Mouse (Mus musculus) forelimb bud, embryonic 11.5 days (tissue): ENCODE results near the gene Kif19a.
A peak's percentile ranks its signal among the peaks of the same experiment; 100 is the strongest.

ENCODE experiments used
- DNase-seq: peaks from one replicate; pipeline ENCODE4 v3.0.0-alpha.2; 2012; ENCODE audit warnings: low read depth, low spot score

Gene Kif19a

DNA sequence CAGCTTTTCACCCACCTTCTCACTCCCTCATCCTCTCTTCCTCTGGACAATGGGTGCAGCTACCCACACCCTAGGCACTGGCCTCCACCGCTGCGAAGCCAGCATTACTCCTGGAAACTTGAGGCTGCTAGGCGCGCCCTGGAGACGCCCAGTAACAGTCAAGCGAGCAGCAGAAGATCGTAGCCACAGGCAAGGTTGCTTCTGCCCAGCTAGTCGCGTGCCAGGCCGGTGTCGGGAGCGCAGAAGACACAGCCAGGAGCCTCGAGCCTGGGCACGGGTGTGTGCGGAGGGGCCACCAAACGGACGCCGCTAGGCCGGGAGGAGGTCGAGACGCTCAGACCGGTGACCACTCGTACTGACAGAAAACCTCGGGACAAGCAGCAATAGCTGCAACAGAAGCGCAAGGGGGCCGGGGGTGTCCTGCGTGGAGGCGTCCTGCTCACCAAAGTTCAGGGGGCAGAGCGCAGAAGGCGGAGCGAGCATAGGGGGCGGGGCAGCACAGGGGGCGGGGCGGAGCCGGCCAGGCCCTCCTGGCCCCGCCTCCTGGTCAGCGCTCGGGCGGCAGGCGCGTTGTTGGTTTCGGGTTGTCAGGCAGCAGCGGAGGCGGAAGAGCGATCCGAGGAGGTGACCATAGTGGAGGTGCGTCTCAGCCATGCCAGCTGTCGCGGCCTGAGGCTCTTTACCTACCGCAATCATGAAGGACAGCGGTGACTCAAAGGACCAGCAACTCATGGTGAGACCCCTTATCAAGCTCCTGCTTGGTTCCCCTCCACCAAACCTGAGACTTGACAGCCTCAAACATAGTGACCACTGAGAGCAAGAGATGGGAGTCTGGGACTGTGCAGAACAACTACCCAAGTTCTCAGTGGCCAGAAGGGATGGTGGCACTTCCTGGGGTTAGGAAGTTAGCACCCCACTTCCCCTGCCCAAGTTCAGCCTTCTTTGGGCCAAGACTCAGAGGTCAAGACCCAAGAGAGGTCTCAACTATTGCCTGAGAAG is at the start of gene Kif19a:
TSS of gene Kif19a (plus strand) at position 569 of the 999 bp plus-strand sequence.
- DNase-seq, result peak; percentile 54

DNA sequence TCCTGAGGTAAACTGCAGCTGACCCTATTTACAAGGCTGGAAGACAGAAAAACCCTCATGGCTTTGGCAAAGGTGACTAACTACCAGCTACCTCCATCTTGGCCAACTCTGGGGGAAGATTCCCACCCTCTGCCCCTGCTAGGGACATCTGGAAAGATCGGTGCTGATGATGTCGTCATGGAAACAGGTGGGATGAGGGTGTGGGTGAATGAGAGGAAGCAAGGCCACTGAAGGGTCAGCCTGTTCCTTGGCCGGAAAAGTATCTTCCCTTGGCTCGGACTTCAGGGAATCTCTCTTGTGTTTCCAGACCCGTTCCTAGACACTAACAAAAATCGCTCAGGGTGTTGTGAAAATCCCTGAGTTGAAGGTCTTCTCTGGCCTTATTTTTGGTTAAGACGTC is 49.7 kb upstream of the Kif19a start:
- DNase-seq, result no peak

DNA sequence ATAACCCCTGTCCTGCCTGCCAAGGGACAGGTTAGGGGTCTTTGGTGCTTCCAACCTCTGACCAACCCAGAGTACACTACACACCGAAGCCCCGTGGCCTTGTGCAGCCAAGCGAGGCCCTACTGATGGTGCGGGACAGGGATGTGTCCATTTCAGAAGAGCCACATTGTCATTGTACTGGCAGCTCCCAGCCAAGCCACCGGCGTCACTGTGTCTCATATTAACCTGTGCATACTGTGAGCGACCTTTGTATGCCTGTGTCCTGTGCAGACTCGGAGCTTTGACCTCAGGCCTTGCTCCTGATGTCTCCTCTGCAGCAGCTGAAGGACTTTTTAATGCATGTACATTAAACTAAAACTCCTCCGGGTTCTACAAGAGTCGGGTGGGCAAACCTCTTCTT is 44.7 kb upstream of the Kif19a start:
- no peak for DNase-seq

DNA sequence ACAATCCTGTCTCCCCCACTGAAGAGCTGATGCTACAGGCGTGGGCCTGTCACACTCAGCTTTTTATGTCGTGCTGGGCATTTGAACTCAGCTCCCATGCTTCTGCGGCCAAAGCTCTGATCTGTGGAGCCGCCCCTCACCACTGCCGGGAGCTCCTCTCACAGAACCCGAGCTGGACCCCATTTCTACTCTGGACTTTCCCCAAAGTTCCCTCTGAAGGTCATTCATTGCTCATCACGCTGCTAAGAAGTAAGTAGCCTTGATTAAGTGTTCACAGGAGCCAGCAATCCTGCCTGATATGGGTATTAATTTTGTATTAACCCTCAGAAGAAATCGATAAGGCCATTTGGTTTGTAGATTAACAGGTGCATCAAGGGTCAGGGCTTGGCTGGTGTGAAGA is 42.8 kb upstream of the Kif19a start:
- no peak for DNase-seq

DNA sequence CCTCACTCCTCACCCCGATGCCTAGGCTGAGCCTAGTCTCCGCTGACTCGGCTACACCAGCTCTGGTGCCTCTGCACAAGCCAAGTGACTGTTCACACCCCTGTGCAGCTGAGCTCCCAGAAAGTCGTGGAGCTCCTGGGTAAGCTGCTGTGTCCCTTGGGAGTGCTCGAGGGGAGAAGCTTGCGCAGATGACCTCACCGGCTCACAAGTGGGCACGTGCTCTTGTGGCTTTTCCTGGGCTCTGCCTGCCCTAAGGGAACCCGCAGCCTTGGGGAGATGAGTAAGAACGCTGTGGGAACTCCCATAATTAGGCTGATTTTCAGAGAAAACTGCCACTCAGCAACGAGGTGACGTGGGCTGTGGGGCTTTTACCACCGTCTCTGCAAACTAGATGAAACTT is 42.2 kb upstream of the Kif19a start:
- no peak for DNase-seq

DNA sequence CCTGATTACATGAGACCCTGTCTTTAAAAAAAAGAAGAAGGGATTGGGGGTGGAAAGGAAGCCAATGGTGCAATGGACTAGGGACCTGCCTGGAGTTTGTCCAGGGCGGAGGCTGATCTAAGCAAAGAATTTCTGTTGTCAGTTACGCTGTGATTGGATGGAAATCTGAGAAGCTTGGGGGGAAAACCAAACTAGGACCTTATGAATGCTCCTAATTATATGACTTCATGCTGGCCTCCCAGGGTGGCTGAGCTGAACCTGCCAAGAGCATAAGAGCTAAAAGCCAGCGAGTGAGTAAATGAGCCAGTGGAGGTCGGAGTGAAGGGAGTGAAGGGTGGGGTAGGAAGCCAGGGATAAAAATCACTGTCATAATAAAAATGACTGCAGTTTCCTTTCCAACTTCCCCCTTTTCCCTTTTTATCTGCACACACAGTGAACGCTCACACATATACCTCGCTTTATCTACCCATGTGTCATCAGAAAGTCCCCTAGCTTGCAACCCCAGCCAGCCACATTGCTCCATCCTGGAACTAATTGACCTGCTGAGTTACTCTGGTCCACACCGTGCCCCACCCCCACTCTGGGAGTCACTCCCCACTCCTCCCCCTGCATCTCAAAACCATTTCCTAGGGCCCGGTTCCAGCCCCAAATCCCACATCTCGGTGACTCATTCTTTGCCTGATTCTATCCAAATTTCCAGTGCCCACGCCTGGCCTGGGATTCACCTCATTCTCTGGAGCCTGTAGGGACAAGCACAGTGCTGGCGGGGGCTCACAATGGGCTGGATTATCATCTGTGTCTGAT is 40.2 kb upstream of the Kif19a start:
- peak; percentile 47 for DNase-seq

DNA sequence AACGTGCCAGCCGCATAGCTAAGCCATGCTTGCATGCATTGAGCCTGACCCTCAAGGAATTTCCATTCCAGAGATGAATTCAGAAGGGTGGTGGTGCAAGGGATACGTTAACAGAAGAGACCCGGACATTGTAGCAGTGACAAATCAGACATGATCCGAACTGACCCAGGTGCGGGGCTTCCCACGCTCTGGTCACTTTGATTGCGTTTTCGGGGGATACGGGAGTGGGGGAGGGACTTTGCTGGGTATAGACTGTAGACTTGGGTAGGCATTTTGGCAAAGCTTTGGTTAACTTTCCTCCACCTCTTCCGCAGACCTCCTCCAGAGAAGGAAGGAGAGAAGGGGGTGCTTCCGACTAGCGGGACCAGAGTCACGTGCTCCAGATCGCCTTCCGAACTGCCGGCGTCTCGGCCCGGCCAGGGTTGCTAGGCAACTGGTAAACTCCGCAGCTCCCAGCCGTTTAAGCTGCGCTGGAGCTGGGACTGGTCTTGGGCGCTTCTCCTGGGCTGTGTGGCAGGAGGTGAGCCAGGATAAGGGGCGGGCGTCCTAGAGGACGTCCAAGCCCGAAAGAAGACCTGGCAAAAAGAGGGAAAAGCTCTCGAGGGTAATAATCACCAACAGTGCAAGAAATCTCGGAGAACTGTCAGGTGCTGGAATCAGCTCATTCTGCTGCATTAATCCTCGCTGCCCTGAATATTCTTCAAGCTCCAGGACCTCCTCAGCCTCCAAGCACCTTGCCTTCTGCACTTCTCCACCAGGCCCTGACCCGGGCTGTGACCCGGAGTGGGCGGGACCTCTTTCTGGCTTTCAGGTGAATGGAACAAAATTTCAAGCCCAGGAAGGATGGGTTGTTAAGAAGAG is 38.0 kb upstream of the Kif19a start, which contains the start of gene Dnaic2:
TSS of gene Dnaic2 (plus strand) at position 444 of the 861 bp plus-strand sequence.
- peak; percentile 75 for DNase-seq

DNA sequence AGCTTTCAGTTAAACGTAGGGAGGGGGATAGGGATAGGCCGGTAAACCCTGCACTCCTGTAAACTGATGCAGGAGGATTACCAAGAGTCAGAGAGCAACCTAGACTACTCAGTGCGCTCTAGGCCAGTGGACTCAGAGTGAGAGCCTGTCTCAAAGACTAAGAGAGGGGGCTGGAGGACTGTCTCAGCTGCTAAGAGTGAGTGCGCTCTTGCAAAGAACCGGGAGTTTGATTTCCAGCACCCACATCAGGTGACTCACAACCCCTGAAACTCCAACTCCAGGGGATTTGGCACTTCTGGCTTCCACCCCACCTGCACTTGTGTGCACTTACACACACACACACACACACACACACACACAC is 37.4 kb upstream of the Kif19a start:
- DNase-seq, result no peak

DNA sequence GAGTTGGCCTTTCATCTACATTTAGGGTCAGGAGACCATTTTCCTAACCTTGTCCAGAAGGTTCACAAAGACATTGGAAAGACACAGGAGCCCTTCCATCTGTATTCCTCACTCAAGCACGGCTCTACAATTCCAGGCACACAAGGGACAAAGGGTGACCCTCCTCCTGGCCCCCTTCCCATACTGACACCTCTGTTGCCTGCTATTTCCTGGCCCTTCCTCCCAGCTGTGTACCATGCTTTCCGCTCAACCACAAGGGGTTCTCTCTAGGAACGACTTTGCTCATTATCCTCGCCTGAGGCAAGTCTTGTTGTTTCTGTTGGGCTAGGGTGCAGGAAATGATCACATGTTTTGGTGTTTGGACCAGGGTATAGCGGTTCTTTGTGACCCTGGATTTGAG is 36.9 kb upstream of the Kif19a start:
- DNase-seq, result no peak

DNA sequence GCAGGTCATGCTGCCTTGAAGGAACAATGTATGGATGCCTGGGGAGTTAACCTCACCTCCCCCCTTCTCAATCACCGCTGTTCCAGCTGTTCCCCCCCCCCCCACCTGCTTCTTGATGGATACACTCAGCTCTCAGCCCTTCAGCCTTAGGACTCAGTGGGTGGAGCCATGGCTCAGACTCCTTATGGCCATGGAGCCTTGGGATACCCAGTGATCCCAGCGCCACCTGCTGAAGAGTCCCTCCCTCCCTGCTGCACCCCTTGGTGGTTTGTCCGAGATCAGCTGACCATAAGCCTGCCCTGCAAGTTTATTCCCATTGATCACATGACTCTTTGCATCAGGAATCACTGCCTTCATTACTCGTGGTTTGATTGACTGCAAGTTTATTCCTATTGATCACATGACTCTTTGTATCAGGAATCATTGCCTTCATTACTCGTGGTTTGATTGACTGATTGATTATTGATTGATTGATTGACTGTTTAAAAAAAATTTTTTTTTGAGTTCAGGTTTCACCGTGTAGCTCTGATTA is 35.3 kb upstream of the Kif19a start:
- DNase-seq, result no peak

DNA sequence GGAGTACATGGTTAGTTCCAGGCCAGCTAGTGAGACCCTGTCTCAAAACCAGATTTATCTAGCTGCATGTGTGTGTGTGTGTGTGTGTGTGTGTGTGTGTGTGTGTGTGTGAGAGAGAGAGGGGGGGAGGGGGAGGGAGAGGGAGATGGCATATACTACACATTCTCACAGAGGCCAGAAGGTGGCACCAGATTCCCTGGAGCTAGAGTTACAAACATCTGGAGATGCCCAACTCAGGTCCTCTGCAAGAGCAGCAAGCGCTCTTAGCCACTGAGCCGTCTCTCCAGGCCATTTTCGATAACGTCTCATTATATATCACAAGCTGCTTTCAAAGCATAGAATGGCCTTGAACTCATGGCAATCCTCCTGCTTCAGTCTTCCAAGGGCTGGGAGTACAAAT is 33.5 kb upstream of the Kif19a start:
- peak; percentile 54 for DNase-seq

DNA sequence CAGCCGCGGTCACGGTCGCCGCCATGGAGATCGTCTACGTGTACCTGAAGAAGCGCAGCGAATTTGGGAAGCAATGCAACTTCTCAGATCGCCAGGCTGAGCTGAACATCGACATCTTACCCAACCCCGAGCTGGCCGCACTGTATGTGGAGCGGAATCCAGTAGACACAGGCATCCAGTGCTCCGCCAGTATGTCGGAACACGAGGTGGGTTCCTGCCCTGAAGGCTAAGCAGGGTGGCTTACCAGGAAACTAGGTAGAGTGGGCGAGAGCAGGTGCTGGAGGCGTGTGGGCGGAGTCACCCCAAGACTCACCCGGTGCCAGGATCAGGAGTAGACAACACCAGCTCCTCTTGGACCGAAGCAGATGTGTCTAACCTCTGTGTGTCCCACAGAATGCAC is 32.3 kb upstream of the Kif19a start:
- DNase-seq, result no peak

DNA sequence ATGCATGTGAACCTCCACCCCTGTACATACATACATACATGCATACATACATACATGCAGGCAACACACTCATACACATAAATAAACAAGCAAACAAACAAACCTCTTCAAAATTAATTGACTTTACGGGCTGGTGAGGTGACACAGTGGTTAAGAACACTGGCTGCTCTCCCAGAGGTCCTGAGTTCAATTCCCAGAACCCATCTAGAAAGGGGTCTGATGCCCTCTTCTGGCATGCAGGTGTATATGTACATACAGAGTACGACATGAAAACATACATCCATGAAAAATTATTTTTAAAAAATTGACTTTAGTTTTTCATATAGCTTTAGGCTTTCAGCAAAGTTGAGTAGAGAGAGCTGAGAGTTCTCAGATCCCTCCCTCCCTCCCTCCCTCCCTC is 29.1 kb upstream of the Kif19a start:
- DNase-seq, result no peak

DNA sequence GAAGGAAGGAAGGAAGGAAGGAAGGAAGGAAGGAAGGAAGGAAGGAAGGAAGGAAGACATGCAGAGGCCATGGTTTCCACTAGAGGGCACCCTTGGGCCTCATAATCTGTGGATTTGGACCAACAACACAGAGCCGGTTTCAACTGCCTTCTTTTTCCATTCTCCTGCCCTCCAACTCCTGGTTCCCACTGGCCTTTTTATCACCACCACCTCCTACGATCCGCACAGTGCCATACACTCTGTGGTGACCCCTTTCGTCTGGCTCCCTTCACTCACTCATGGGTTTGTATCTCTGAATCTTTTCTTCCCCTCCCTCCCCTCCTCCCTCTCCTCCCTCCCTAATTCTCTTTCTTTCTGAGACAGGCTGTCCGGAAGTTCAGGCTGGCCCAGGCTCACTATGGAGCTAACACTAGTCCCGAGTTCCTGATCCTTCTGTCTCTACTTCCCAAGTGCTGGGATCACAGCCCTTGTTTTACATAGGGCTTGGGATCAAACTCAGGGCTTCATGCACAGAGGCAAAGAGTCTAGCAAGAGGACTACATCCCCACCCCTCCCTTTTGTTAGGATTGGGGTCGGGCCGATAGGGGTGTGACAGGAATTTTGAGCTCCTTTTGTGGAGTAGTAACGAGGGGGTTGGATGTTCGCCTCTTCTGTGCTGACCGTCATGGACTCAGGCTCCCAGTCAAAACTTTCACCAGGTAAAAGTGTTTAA is 28.1 kb upstream of the Kif19a start:
- DNase-seq, result peak; percentile 70

DNA sequence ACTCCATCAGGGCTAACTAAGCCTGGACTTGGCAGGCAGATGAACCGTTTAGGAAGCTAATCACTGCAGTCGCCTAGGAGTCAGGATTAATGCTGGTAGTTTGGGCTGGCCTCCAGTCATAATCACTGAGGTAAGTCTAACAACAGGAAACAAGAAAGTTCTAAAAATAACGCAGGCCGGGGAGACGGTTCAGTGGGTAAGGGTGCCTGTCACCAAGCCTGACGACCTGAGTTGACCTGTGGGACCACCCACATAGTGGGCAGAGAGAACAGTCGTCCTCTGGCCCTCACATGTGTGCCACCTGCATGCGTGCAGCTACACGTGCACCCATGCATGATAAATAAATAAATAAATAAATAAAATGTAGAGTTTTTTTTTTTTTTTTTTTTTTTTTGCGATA is 24.6 kb upstream of the Kif19a start:
- DNase-seq, result no peak

DNA sequence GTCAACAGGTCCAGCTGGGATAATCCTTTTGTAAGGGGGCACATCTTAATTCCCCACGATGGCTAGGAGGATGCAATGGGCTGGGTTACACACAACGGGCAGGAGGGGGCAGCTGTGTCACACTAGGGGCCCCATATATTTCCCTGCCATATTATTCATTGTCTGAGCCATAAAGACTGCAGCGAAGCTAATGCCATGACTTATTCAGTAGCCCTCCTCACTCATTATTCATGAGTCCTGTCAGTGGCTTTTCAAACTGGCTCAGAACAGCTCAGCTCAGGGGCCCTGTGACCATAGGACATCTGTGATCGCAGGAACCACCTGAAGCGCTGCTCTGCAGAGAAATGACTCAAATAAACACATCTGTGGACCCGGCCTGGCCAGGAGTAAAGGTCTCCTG is 23.7 kb upstream of the Kif19a start:
- DNase-seq, result no peak

DNA sequence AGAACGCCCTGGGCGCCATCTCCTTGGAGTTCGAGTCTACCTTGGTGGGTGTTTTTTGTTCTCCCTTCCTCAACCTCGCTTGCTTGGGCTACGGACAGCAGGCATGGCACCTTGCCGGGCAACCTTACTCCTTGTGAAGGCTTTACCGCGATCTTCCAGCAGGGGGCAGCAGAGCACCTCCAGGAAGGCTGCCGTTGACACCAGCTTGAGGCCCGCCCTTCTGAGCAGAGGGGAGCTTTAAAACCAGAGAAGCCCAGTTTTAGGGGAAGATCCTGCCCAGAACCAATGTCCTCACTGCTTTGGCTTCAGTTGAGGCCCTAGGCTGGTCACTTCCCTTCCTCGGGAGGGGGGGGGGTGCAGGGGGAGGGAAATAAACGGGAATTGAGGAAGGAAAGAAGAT is 20.1 kb upstream of the Kif19a start:
- peak; percentile 86 for DNase-seq

DNA sequence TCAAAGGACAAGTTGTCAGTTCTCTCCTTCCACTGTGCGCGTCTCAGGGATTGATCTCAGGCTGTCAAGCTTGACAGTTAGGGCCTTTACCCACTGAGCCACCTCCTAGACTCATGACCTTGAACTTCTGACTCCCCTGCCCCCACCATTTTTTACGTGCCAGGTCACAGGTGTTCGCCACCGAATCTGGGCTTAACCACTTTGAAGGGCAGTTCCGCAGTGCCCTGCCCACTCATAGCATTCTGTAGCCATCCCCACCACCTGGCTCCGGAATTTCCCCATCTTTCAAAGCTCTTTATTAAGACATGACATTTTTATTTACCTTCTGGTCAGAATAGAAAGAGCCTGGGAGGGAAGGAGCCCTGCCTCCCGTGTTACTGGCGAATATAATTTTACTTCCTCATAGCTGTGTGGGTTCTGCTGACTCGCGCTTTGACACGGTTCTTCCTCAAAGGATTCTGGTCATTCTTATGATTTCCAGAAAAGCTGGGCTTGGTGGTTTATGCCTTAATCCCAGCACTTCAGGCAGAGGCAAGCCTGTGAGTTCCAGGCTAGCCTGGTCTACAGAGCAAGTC is 17.5 kb upstream of the Kif19a start:
- DNase-seq, result no peak

DNA sequence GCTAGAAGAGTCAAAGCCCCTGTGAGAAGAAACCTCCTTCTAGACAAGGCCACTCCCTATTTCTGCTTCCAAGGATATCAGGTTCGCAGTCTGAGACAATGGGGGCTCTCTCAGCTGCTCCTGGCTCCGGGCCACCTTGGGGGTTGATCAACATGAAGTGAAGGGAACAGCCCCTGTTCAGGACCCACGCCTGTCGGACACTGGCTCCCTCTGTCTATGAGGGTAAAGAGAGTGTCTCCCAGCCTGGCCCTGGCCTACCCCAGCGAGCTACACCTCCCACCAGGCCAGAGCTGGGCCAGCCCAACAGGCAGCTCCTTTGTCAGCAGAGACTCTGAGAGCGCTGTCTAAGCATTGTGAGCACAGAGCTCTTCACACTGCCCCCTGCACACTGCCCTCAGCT is 4.7 kb downstream of the Kif19a start:
- DNase-seq, result no peak

DNA sequence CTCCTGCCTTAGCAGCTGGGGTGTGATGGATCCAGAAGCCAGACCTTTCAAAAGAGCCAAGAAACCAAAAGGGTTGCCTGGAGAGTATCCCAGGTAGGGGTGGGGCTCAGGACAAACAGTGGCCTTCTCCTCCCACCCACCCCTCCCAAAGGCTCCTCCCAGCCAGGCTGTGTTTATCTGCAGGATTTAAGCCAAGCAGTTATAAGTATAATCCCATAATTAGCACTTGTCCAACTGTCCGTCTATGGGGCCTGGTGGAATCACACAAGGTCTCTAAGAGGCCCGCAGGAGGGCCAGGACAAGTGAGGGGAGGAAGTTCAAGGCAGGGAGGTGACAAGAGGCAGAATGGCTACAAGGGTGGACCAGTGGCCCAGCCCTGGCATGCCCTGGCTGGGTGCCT is 6.7 kb downstream of the Kif19a start:
- no peak for DNase-seq
